In the genomic region with DNA sequence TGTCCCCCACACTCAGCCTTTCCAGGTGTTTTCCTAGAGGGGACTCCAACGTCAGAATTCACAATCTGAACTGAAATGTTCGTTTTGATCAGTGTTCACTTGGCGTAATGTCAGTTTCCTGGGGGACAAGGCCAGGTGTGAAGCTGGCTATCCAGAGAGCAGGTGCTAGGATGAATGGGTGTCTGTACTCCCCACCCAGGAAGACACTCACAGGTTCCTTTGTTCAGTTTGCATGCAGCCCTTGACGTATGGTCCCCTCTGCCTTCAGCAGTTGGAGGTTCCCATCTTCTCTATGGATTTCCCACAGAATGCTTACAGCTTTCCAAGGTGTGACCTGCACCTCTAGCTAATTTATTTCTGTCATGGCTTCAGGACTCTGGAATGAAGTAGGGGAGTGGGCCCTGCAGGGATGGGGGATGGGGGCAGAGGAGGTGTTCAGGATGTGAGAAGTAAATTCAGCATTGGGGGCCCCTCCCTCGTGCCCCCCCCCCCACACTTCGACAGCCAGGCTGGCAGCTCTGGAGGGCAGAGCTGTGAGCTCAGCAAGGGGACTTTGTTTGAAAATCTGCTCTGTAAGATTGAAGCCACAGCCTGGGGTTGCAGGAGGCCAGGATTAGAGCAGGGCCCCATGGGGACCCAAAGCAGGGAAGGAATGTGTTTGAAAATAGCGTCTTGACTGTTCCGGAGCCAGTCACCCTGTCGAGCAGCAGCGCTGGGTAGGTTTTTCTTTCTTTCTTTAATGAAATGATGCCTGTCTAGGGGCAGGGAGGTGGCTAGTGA, we compare ENCODE assay signal across 11 mouse cellular contexts.
DNase-seq lines count a peak whose midpoint lies in the region; ATAC-seq and TF ChIP-seq lines count a peak whose summit lies in the region.
"Had no signal": no experiment of that assay in that cellular context is flagged by ENCODE, and none has a peak within 500 bp of the region (broad histone marks: within the 10 kb centered on the region; RNA-seq: fewer than 3 reads in every experiment).

No protein-coding gene starts in this region.

- no peaks in the 10 kb centered on the region for H3K27me3 ChIP-seq in heart, embryonic 14.5 days (ENCODE audit: control insufficient read depth, insufficient read depth, low read length)
- H3K27me3 ChIP-seq in embryonic facial prominence, embryonic 12.5 days, result no peaks in the 10 kb centered on the region
- no peaks in the 10 kb centered on the region for H3K27me3 ChIP-seq in hindbrain, postnatal 0 days (ENCODE audit: insufficient read depth, low read length)
- no peaks in the 10 kb centered on the region for H3K27me3 ChIP-seq in neural tube, embryonic 12.5 days (replicated peaks)
- H3K27me3 ChIP-seq: liver, embryonic 15.5 days had no signal

- no peak for TF ChIP-seq CTCF in hindbrain, postnatal 0 days (IDR thresholded peaks at IDR 0.05; ENCODE audit: low read depth)

- H3K4me2 ChIP-seq in heart, embryonic 14.5 days (ENCODE audit: low read length), result peak overlapping the region; percentile 24
- 0 out of 2 replicates have a peak overlapping the region, but pooled peaks have one; percentile 8 for H3K4me2 ChIP-seq in embryonic facial prominence, embryonic 12.5 days (replicated peaks)
- H3K4me2 ChIP-seq in hindbrain, postnatal 0 days (ENCODE audit: low read depth, low read length), result no peak overlapping the region
- peak overlapping the region; percentile 31 for H3K4me2 ChIP-seq in neural tube, embryonic 12.5 days (replicated peaks)
- H3K4me2 ChIP-seq: liver, embryonic 15.5 days had no signal

- no peak overlapping the region for H3K9ac ChIP-seq in heart, embryonic 14.5 days (ENCODE audit: low read length)
- no peak overlapping the region for H3K9ac ChIP-seq in embryonic facial prominence, embryonic 12.5 days
- peak overlapping the region; percentile 9; the same call in 1 of the 2 replicates for H3K9ac ChIP-seq in hindbrain, postnatal 0 days (replicated peaks; ENCODE audit: low read length)
- H3K9ac ChIP-seq in neural tube, embryonic 12.5 days, result peak overlapping the region; percentile 29; the same call in 1 of the 2 replicates
- H3K9ac ChIP-seq: liver, embryonic 15.5 days had no signal

- DNase-seq in heart, adult 9 months (ENCODE audit: low spot score in 2 of 2), result no peak
- DNase-seq in hindbrain, postnatal 0 days (ENCODE audit: low spot score), result peak; percentile 28
- no peak for DNase-seq in thymus, postnatal 4 days
- DNase-seq in c-Kit-positive CD71-positive TER-119-positive erythroid progenitor cells, embryonic 14.5 days (ENCODE audit: low spot score), result no peak
- no peak for DNase-seq in lung, postnatal 10 days
- DNase-seq: cerebellum, adult 2 months; kidney, adult 9 months had no signal

- no peak overlapping the region for H3K4me3 ChIP-seq in heart, embryonic 14.5 days (ENCODE audit: control insufficient read depth in 1 of 2, insufficient read depth in 1 of 2, low read depth in 1 of 2, low read length in 2 of 2)
- H3K4me3 ChIP-seq in embryonic facial prominence, embryonic 12.5 days, result no peak overlapping the region
- H3K4me3 ChIP-seq in hindbrain, postnatal 0 days (ENCODE audit: low read length), result no peak overlapping the region
- H3K4me3 ChIP-seq in neural tube, embryonic 12.5 days, result no peak overlapping the region
- H3K4me3 ChIP-seq: liver, embryonic 15.5 days had no signal

- 29% methylated on average over 10 of the region's 10 CpGs for WGBS in heart, embryonic 14.5 days
- 13% methylated on average over 10 of the region's 10 CpGs for WGBS in embryonic facial prominence, embryonic 12.5 days
- 16% methylated on average over 10 of the region's 10 CpGs for WGBS in hindbrain, postnatal 0 days
- 14% methylated on average over 10 of the region's 10 CpGs for WGBS in neural tube, embryonic 12.5 days

- no peak for ATAC-seq in heart, embryonic 14.5 days (ENCODE audit: insufficient number of reproducible peaks, insufficient read depth, low FRiP score, low read depth)
- peak; percentile 28; the same call in 1 of the 2 replicates for ATAC-seq in embryonic facial prominence, embryonic 12.5 days (ENCODE audit: insufficient number of reproducible peaks, insufficient read depth, low FRiP score, low TSS enrichment)
- no peak for ATAC-seq in hindbrain, postnatal 0 days
- ATAC-seq in neural tube, embryonic 12.5 days (ENCODE audit: low FRiP score, low read depth), result peak; percentile 48; the same call in 1 of the 2 replicates

- H3K4me1 ChIP-seq in heart, embryonic 14.5 days (ENCODE audit: control insufficient read depth in 2 of 2, insufficient read depth in 2 of 2, low read length in 2 of 2), result peaks cover 7 to 10% of the 10 kb centered on the region in 2 experiments
- H3K4me1 ChIP-seq in embryonic facial prominence, embryonic 12.5 days, result peaks cover 15% of the 10 kb centered on the region
- H3K4me1 ChIP-seq in hindbrain, postnatal 0 days (ENCODE audit: insufficient read depth, low read length), result peaks cover 7% of the 10 kb centered on the region; the same call in 1 of the 2 replicates
- H3K4me1 ChIP-seq in neural tube, embryonic 12.5 days, result peaks cover 10% of the 10 kb centered on the region
- H3K4me1 ChIP-seq: liver, embryonic 15.5 days had no signal

- H3K9me3 ChIP-seq in heart, embryonic 14.5 days (ENCODE audit: control insufficient read depth, low read length), result no peaks in the 10 kb centered on the region
- no peaks in the 10 kb centered on the region for H3K9me3 ChIP-seq in embryonic facial prominence, embryonic 12.5 days
- H3K9me3 ChIP-seq in hindbrain, postnatal 0 days (ENCODE audit: low read length), result no peaks in the 10 kb centered on the region
- no peaks in the 10 kb centered on the region for H3K9me3 ChIP-seq in neural tube, embryonic 12.5 days
- H3K9me3 ChIP-seq: liver, embryonic 15.5 days had no signal

- peak overlapping the region in 1 of 2 experiments; percentile 14; a peak in 1 of 4 replicates for H3K27ac ChIP-seq in heart, embryonic 14.5 days (replicated peaks in 1 of 2; ENCODE audit: control insufficient read depth in 1 of 2, insufficient read depth in 1 of 2, low read depth in 2 of 2, low read length in 2 of 2)
- peak overlapping the region; percentile 73 for H3K27ac ChIP-seq in embryonic facial prominence, embryonic 12.5 days
- H3K27ac ChIP-seq in hindbrain, postnatal 0 days, result peak overlapping the region; percentile 28
- peak overlapping the region; percentile 42; the same call in 1 of the 2 replicates for H3K27ac ChIP-seq in neural tube, embryonic 12.5 days
- H3K27ac ChIP-seq: liver, embryonic 15.5 days had no signal

- H3K36me3 ChIP-seq in heart, embryonic 14.5 days (ENCODE audit: control insufficient read depth, insufficient read depth, low read length), result no peaks in the 10 kb centered on the region
- H3K36me3 ChIP-seq in embryonic facial prominence, embryonic 12.5 days, result no peaks in the 10 kb centered on the region
- H3K36me3 ChIP-seq in hindbrain, postnatal 0 days (ENCODE audit: insufficient read depth, low read length), result no peaks in the 10 kb centered on the region
- 0 out of 2 replicates have a peak, but pooled peaks cover 4% of the 10 kb centered on the region for H3K36me3 ChIP-seq in neural tube, embryonic 12.5 days
- H3K36me3 ChIP-seq: liver, embryonic 15.5 days had no signal

Comparison
In these comparisons a context has a peak if more than half of its experiments do, and no peak if none do; other contexts are left out.
1. ATAC-seq: peak in embryonic facial prominence, embryonic 12.5 days (single experiment) and neural tube, embryonic 12.5 days (single experiment); none in heart, embryonic 14.5 days (single experiment) and hindbrain, postnatal 0 days (single experiment).
2. H3K9ac ChIP-seq: peak in hindbrain, postnatal 0 days (single experiment) and neural tube, embryonic 12.5 days (single experiment); none in heart, embryonic 14.5 days (single experiment) and embryonic facial prominence, embryonic 12.5 days (single experiment).